Mouse (Mus musculus) lung, postnatal 0 days (tissue): ENCODE measurements at regions not wholly inside any gene's neighbourhood (a gene's known extent, or its start where the extent isn't known, plus 50 kb on each side); places are given as distances from the start of the nearest gene placed in this dataset.

Source experiments
- ATAC-seq: fragments of 200-750 bp; cut with Nextera tagmentation; 2 replicates; pipeline ENCODE4 v1.8.0; 2017; ENCODE audit warnings: moderate library complexity
- DNase-seq: peaks from one replicate; pipeline ENCODE4 v3.0.0-alpha.2; 2016; ENCODE audit warnings: low spot score
- H3K27ac ChIP-seq: fragments of 300-500 bp; sonication (generic); 2 replicates; pipeline ENCODE4 v1.5.1; 2014; ENCODE audit warnings: antibody characterized with exemption, mild to moderate bottlenecking, low read length, mixed read lengths
- H3K27me3 ChIP-seq: fragments of 300-500 bp; sonication (generic); replicated peaks from 2 replicates; pipeline ENCODE4 v1.6.1; 2014; ENCODE audit warnings: low read length, mixed read lengths; ENCODE audit not compliant: insufficient read depth
- H3K36me3 ChIP-seq: fragments of 300-500 bp; sonication (generic); 2 replicates; pipeline ENCODE4 v1.6.1; 2014; ENCODE audit warnings: low read length, mixed read lengths; ENCODE audit not compliant: insufficient read depth
- H3K4me1 ChIP-seq: fragments of 300-500 bp; sonication (generic); 2 replicates; pipeline ENCODE4 v1.6.1; 2014; ENCODE audit warnings: antibody characterized with exemption, low read depth, low read length, mixed read lengths; ENCODE audit not compliant: insufficient read depth
- H3K4me2 ChIP-seq: fragments of 300-500 bp; sonication (generic); replicated peaks from 2 replicates; pipeline ENCODE4 v1.6.1; 2014; ENCODE audit warnings: low read depth, mild to moderate bottlenecking, low read length, moderate library complexity, mixed read lengths
- H3K4me3 ChIP-seq: fragments of 300-500 bp; sonication (generic); 2 replicates; pipeline ENCODE4 v1.5.1; 2014; ENCODE audit warnings: low read depth, low read length
- H3K9ac ChIP-seq: fragments of 300-500 bp; sonication (generic); replicated peaks from 2 replicates; pipeline ENCODE4 v1.6.1; 2014; ENCODE audit warnings: low read depth, mild to moderate bottlenecking
- H3K9me3 ChIP-seq: fragments of 300-500 bp; sonication (generic); 2 replicates; pipeline ENCODE4 v1.6.1; 2016; ENCODE audit warnings: low read length, mixed read lengths
- CTCF ChIP-seq: IDR thresholded peaks from 2 replicates; pipeline ENCODE4 v1.5.1; 2016; ENCODE audit warnings: antibody characterized with exemption, mild to moderate bottlenecking
- EP300 ChIP-seq: IDR thresholded peaks from 2 replicates; pipeline ENCODE4 v1.6.1; 2016; ENCODE audit warnings: antibody characterized with exemption, mild to moderate bottlenecking, control low read depth
- WGBS: fragments of 180-500 bp; shearing (Covaris S2); extraction: QIAGEN DNeasy Blood & Tissue Kit; methylation state at CpG from one replicate; pipeline ENCODE4 v1.1.7; 2014; 5-methylcytosine and 5-hydroxymethylcytosine counted together

DNA sequence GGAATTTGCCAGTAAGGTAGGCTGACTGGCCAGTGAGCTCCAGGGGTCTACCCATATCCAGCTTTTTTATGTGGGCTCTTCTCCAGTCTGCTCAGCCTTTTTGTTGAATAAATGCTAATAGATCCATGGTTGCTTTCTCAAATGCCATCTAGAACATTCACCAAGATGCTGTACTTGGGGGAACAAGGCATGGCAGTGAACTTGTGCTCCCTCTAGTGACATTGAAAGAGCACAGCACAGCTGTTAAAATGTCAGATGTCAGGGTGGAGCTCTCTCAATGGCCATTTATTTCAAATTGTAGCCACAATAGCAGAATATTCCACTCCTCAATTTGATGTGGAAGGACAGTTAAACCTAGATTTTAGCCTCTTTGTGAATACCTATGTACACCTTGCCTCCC lies 86.3 kb downstream of the Kcnk1 start:
- no peak overlapping the region for H3K9ac ChIP-seq
- DNase-seq (peak; percentile 74), ATAC-seq (no peak)
- no peaks in the 10 kb centered on the region for H3K36me3 ChIP-seq
- no peak for TF ChIP-seq EP300
- peak; percentile 82 for TF ChIP-seq CTCF
- H3K9me3 ChIP-seq, result no peaks in the 10 kb centered on the region
- H3K4me3 ChIP-seq, result no peak overlapping the region
- H3K4me1 ChIP-seq, result no peaks in the 10 kb centered on the region
- no peaks in the 10 kb centered on the region for H3K27me3 ChIP-seq
- no peak overlapping the region for H3K27ac ChIP-seq
- no peak overlapping the region for H3K4me2 ChIP-seq

DNA sequence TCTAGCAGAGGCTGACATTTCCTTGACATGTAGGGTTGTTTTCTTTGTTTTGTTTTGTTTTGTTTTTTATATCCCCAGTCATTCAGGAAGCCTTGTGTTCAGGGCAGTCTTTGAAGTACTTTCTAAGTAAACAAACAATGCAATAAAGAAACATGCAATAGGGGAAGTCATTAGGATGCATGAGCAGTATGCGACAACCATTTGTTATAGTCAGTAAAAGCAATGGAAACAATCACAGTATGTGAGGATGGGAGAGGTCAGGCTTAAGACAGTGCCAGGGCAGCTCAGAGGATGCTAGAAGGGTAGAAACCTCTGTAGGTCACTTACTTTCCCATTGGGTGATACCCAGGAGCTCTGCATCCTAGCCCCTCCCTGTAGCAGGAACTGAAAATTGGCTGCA lies 87.9 kb downstream of the Kcnk1 start:
- Histone ChIP-seq H3K4me2 (no peak overlapping the region), H3K27me3 (no peaks in the 10 kb centered on the region), H3K36me3 (no peaks in the 10 kb centered on the region), H3K27ac (no peak overlapping the region), H3K4me1 (no peaks in the 10 kb centered on the region), H3K4me3 (no peak overlapping the region), H3K9ac (no peak overlapping the region), H3K9me3 (no peaks in the 10 kb centered on the region)
- ATAC-seq, result peak; percentile 48
- no peak for TF ChIP-seq CTCF
- 0 out of 2 replicates have a peak, but pooled peaks have one; percentile 17 for TF ChIP-seq EP300
- DNase-seq, result no peak
- 68% methylated on average over 1 of the region's 1 CpGs for WGBS

DNA sequence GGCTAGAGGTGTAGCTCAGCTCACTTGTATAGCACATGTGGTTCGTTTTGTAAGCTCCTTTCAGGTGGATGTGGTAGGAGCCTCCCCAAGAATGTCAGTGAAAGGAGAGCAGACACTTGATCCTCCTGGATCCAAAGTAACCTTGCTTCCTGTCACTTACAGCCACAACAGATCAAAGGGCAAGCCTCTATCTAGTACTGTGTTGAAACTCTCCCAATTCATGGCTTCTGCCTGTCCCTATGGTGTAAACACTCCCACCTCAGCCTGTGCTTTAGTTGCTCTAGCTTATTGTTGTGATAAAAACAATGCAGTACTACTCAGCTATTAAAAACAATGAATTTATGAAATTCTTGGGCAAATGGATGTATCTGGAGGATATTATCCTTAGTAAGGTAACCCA lies 95.8 kb downstream of the Kcnk1 start:
- Histone ChIP-seq H3K9me3 (no peaks in the 10 kb centered on the region), H3K27ac (no peak overlapping the region), H3K27me3 (no peaks in the 10 kb centered on the region), H3K4me1 (no peaks in the 10 kb centered on the region), H3K4me2 (no peak overlapping the region), H3K4me3 (no peak overlapping the region), H3K9ac (no peak overlapping the region), H3K36me3 (no peaks in the 10 kb centered on the region)
- TF ChIP-seq CTCF (no peak), EP300 (no peak)
- DNase-seq, result no peak
- ATAC-seq, result no peak
- WGBS, result 48% methylated on average over 1 of the region's 1 CpGs

DNA sequence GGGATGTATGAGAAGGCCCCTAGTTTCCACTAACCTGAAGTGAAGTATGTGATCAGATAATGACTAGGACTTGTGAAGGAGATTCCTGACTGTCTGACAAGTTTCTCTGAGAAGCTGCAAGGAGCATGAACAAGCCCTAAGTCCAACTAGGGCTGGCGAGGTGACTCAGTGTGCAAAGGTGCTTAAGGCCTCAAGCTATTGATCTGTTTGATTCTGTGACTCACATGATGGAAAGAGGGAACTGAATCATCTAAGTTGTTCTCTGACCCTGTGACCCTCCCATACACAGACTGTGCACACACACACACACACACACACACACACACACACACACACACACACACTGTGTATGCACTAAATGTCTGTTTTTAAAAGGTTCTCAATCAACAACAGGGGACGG lies 99.0 kb downstream of the Kcnk1 start:
- Histone ChIP-seq H3K9me3 (no peaks in the 10 kb centered on the region), H3K4me1 (no peaks in the 10 kb centered on the region), H3K36me3 (no peaks in the 10 kb centered on the region), H3K4me3 (no peak overlapping the region), H3K27ac (no peak overlapping the region), H3K9ac (no peak overlapping the region), H3K27me3 (no peaks in the 10 kb centered on the region), H3K4me2 (no peak overlapping the region)
- TF ChIP-seq EP300 (no peak), CTCF (no peak)
- WGBS, result 47% methylated on average over 2 of the region's 2 CpGs
- no peak for DNase-seq
- no peak for ATAC-seq

DNA sequence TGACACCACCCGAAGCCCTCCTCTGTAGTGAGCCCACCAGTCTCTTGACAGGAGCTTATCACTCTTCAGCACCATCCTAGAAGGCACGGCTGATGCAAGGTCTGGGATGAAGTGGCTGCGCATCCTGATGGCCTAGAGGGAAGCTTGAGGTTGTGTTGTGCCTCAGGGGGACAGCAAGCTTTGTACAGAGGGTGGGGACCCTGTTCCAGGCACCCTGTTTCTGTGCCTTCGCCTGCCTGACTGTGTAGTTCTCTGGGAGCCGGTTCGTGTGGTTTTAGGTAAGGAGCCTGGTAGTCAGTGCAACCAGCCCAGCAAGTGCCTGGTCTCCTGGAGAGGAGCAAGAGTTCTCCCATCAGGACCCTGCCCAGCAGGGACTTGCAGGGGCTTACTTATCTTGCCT lies 101.1 kb downstream of the Kcnk1 start:
- Histone ChIP-seq H3K9me3 (no peaks in the 10 kb centered on the region), H3K27ac (no peak overlapping the region), H3K9ac (no peak overlapping the region), H3K27me3 (no peaks in the 10 kb centered on the region), H3K36me3 (no peaks in the 10 kb centered on the region), H3K4me1 (no peaks in the 10 kb centered on the region), H3K4me2 (no peak overlapping the region), H3K4me3 (no peak overlapping the region)
- TF ChIP-seq CTCF (no peak), EP300 (no peak)
- DNase-seq, result no peak
- ATAC-seq, result no peak
- 54% methylated on average over 6 of the region's 6 CpGs for WGBS

DNA sequence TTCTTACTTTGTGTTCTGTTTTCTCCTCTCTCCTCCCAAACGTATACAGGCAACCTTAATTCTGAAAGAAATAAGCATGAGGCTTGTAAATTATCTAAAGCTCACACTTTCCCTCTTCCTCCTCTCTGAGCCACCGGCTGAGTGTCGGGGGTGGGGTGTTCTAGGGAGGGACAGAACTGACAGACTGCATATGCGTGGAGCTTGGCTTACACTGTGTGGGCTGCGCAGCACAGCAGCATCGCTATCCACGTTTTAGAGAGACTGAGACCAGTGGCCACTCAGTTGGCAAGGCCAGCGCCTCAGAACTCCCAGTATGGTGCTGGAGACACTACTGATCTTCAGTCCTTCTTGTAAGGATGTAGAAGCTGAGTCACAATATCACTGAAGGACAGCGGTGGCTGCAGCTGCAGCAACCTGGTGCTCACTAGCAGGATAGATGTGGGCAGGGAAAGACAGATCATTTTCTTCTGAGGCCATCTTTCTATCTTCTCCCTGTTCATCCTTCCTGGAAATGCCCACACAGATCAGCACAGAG lies 101.7 kb downstream of the Kcnk1 start:
- ATAC-seq, result no peak
- 55% methylated on average over 9 of the region's 9 CpGs for WGBS

DNA sequence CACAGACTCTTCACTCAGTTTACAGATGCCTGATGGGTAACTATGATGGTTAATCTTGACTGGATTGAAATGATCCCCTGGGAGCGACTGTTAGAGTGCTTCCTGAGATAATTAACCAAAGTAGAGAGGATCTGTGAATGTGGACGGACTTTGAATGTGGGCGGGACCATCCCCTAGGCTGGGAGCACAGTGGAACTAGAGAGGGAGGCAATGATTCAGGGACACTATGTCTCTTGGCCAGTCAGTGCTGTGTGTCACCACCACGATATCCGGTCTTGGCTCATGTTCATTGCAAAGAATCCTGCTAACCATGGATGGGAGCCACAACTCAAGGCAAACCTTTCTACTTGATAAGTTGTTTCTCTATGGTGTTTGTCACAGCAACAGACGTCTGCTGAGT lies 103.9 kb downstream of the Kcnk1 start:
- no peaks in the 10 kb centered on the region for H3K4me1 ChIP-seq
- no peak overlapping the region for H3K27ac ChIP-seq
- H3K4me3 ChIP-seq, result no peak overlapping the region
- TF ChIP-seq EP300, result no peak
- TF ChIP-seq CTCF, result no peak
- H3K36me3 ChIP-seq, result no peaks in the 10 kb centered on the region
- no peaks in the 10 kb centered on the region for H3K9me3 ChIP-seq
- ATAC-seq, result no peak
- no peaks in the 10 kb centered on the region for H3K27me3 ChIP-seq
- no peak for DNase-seq
- 80% methylated on average over 6 of the region's 6 CpGs for WGBS
- no peak overlapping the region for H3K9ac ChIP-seq
- H3K4me2 ChIP-seq, result no peak overlapping the region

More for the DNA sequence above, 101.7 kb downstream of the Kcnk1 start:
- DNase-seq, result no peak
- Histone ChIP-seq H3K9me3 (no peaks in the 10 kb centered on the region), H3K4me3 (no peak overlapping the region), H3K9ac (no peak overlapping the region), H3K4me2 (no peak overlapping the region), H3K36me3 (no peaks in the 10 kb centered on the region), H3K27me3 (no peaks in the 10 kb centered on the region), H3K27ac (no peak overlapping the region), H3K4me1 (no peaks in the 10 kb centered on the region)
- TF ChIP-seq EP300 (no peak), CTCF (no peak)
